Mouse (Mus musculus): Measurements from ENCODE around the gene Adamts3. TPM values are rescaled to one million over a fixed set of nuclear protein-coding genes. Genes with fewer than 3 reads are reported as not detected.

The Adamts3 gene
- polyA plus RNA-seq, 1 experiment from 2014 or later: 3.9 TPM

DNA sequence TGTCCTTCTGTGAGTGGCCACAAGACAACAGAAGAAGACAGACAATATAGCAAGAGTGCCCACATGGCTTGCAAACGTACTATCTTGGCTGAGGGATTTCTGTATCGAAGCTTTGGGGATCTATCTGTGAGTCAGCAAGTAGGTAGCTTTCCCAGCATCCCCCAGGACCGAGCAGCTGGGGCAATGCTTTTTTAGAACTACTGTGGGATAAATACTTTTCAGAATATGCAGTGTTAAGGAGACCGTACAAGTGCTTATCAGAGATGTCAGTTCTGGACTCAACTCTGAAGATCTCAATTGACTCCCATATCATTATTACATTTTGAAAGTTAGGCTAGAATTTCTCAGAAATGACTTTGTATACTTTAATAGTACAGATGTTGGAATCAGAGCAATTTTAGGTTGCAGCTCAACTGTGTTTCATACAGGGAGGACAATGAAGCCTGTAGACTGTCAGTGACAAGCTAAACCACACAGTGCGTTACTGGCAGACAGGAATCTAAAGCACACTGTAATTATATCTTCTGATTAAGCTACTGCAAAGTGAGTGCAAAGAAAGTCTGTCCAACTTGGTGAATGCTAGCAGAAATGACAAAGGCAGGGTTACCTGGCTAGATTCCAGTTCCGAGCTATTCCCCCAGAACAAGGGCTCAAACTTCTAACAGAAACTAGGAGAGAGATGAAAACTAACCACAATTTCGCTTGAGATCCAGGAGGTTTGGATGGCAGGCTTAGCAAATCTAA is 171.8 kb downstream of the Adamts3 start:
- H3K4me1 ChIP-seq (ENCODE audit: control insufficient read depth, insufficient read depth, low read length): no peaks in the 10 kb centered on the region
- ATAC-seq (ENCODE audit: low FRiP score, low TSS enrichment) (no peak), DNase-seq (peak; percentile 2)
- no peak overlapping the region for H3K27ac ChIP-seq (replicated peaks; ENCODE audit: low read depth, low read length)
- H3K9me3 ChIP-seq (ENCODE audit: control insufficient read depth, low read length): no peaks in the 10 kb centered on the region
- H3K36me3 ChIP-seq (ENCODE audit: control insufficient read depth, insufficient read depth, low read length): no peaks in the 10 kb centered on the region
- H3K4me3 ChIP-seq (replicated peaks; ENCODE audit: low read depth, low read length): no peak overlapping the region
- no peak overlapping the region for H3K4me2 ChIP-seq (ENCODE audit: low read length)
- no peak overlapping the region for H3K9ac ChIP-seq (replicated peaks; ENCODE audit: low read length)
- WGBS: 82% methylated on average over 7 of the region's 7 CpGs
- H3K27me3 ChIP-seq (ENCODE audit: control insufficient read depth, insufficient read depth, low read length): no peaks in the 10 kb centered on the region

DNA sequence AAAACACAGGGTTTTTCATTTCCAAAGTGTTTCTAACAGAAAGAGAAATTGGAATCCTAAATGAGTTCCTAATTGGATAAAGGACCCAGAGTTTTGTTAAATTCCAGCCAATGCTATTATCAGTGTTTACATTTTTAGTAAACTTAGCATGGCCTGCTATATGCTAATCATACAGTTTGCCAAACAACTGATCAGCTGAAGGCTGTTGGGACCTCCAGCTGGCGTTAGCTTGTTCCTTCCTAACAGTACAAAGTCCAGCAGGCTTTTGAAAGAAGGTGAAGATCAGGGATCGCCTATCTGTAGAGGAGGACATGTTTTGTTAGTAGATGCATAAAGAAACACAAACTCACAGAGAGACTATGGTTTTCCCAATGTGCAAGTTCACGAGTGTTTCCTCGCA is 173.7 kb downstream of the Adamts3 start:
- Histone ChIP-seq H3K9me3 (ENCODE audit: control insufficient read depth, low read length) (no peaks in the 10 kb centered on the region), H3K4me3 (replicated peaks; ENCODE audit: low read depth, low read length) (no peak overlapping the region), H3K4me2 (ENCODE audit: low read length) (no peak overlapping the region), H3K36me3 (ENCODE audit: control insufficient read depth, insufficient read depth, low read length) (no peaks in the 10 kb centered on the region), H3K27ac (replicated peaks; ENCODE audit: low read depth, low read length) (no peak overlapping the region), H3K27me3 (ENCODE audit: control insufficient read depth, insufficient read depth, low read length) (no peaks in the 10 kb centered on the region), H3K4me1 (ENCODE audit: control insufficient read depth, insufficient read depth, low read length) (no peaks in the 10 kb centered on the region), H3K9ac (replicated peaks; ENCODE audit: low read length) (no peak overlapping the region)
- DNase-seq: no peak
- no peak for ATAC-seq (ENCODE audit: low FRiP score, low TSS enrichment)
- 79% methylated on average over 4 of the region's 4 CpGs for WGBS

DNA sequence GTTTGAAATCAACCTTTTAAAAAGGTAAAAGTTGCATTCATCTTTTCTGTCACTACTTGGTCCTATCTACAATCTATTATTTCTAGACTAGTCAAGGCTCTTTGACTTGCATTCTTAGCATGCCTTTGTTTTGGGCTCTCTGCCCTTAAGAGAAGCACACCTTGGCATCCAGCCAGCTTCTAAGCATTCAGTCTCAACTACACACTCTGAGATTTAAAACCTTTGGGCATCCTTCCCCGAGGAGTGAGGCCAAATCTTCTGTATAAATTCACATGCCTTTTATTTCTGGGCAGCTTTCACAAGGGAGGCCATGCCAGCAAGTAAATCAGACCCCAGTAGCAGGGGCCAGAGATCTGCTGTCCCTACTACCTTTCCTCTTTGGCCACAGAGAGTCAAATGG is 178.9 kb downstream of the Adamts3 start:
- 29% methylated on average over 1 of the region's 1 CpGs for WGBS
- Histone ChIP-seq H3K9ac (replicated peaks; ENCODE audit: low read length) (no peak overlapping the region), H3K4me2 (ENCODE audit: low read length) (no peak overlapping the region), H3K4me3 (replicated peaks; ENCODE audit: low read depth, low read length) (no peak overlapping the region), H3K27me3 (ENCODE audit: control insufficient read depth, insufficient read depth, low read length) (no peaks in the 10 kb centered on the region), H3K36me3 (ENCODE audit: control insufficient read depth, insufficient read depth, low read length) (no peaks in the 10 kb centered on the region), H3K27ac (replicated peaks; ENCODE audit: low read depth, low read length) (0 out of 2 replicates have a peak overlapping the region, but pooled peaks have one; percentile 20), H3K4me1 (ENCODE audit: control insufficient read depth, insufficient read depth, low read length) (peaks cover 5% of the 10 kb centered on the region; the same call in 1 of the 2 replicates), H3K9me3 (ENCODE audit: control insufficient read depth, low read length) (no peaks in the 10 kb centered on the region)
- DNase-seq (peak; percentile 81), ATAC-seq (ENCODE audit: low FRiP score, low TSS enrichment) (peak; percentile 28; the same call in 1 of the 2 replicates)

DNA sequence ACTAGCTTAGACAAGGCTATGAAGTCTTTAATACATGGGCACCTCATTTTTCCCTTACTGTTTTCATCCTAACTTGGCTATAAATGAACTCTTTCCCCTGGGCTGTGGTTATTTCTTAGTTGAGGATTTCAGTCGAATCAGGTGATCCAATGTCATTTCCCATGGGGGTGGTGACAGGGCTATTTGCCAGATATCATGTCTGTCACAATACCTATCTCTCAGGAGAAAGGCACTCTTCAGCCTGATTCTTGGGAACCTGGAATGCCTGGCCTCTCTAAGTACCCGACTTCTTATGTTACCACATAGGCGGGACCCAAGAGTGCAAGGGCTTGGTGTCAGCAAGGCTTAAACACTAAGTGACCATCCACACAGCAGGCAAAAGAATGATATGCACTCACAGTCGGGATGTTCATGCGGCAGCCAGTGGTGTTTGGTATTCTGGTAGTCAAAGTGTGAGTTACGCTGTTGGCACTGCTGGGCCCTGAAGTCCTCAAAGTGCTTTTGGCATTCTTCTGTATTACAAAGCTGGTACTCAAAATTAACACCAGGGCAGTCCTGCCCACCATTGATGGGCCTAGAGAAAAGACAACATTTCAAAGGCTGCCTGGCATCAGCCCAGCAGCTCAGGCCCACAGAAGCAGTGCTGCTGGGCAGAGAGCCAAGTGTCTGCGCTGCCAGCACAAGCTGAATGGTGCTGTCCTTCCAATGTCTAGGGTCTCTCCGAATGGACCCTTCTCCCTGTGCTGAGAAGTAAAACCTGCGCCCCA is 181.7 kb downstream of the Adamts3 start:
- peak; percentile 89 for DNase-seq
- Histone ChIP-seq H3K4me2 (ENCODE audit: low read length) (no peak overlapping the region), H3K9ac (replicated peaks; ENCODE audit: low read length) (no peak overlapping the region), H3K36me3 (ENCODE audit: control insufficient read depth, insufficient read depth, low read length) (no peaks in the 10 kb centered on the region), H3K4me1 (ENCODE audit: control insufficient read depth, insufficient read depth, low read length) (peaks cover 5% of the 10 kb centered on the region; the same call in 1 of the 2 replicates), H3K4me3 (replicated peaks; ENCODE audit: low read depth, low read length) (no peak overlapping the region), H3K27me3 (ENCODE audit: control insufficient read depth, insufficient read depth, low read length) (no peaks in the 10 kb centered on the region), H3K27ac (replicated peaks; ENCODE audit: low read depth, low read length) (peak overlapping the region; percentile 45; the same call in 1 of the 2 replicates), H3K9me3 (ENCODE audit: control insufficient read depth, low read length) (no peaks in the 10 kb centered on the region)
- 56% methylated on average over 9 of the region's 9 CpGs for WGBS
- ATAC-seq (ENCODE audit: low FRiP score, low TSS enrichment): peak; percentile 83

DNA sequence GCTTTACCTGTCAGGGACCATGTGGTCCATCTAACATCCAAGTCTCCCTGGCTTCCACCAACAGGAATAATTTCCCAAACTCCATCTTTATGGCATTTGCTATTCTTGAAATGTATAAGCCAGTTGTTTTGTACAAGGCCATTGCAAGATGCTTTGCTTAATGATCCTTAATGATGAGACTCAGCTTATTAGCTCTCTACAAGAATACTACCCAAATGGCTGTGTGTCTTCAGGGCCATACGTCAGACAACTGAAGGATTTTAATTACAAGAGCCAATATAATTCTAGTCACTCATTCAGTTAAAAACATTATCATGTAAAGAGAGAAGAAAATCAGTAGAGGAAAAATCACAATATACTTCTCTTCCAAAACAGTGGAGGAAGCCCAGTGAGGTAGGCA is 195.3 kb downstream of the Adamts3 start:
- ATAC-seq (ENCODE audit: low FRiP score, low TSS enrichment) (no peak), DNase-seq (no peak)
- H3K9ac ChIP-seq (replicated peaks; ENCODE audit: low read length): no peak overlapping the region
- H3K9me3 ChIP-seq (ENCODE audit: control insufficient read depth, low read length): no peaks in the 10 kb centered on the region
- H3K27me3 ChIP-seq (ENCODE audit: control insufficient read depth, insufficient read depth, low read length): no peaks in the 10 kb centered on the region
- no peaks in the 10 kb centered on the region for H3K36me3 ChIP-seq (ENCODE audit: control insufficient read depth, insufficient read depth, low read length)
- no peak overlapping the region for H3K4me2 ChIP-seq (ENCODE audit: low read length)
- WGBS: 88% methylated on average over 1 of the region's 1 CpGs
- no peak overlapping the region for H3K4me3 ChIP-seq (replicated peaks; ENCODE audit: low read depth, low read length)
- no peaks in the 10 kb centered on the region for H3K4me1 ChIP-seq (ENCODE audit: control insufficient read depth, insufficient read depth, low read length)
- no peak overlapping the region for H3K27ac ChIP-seq (replicated peaks; ENCODE audit: low read depth, low read length)

DNA sequence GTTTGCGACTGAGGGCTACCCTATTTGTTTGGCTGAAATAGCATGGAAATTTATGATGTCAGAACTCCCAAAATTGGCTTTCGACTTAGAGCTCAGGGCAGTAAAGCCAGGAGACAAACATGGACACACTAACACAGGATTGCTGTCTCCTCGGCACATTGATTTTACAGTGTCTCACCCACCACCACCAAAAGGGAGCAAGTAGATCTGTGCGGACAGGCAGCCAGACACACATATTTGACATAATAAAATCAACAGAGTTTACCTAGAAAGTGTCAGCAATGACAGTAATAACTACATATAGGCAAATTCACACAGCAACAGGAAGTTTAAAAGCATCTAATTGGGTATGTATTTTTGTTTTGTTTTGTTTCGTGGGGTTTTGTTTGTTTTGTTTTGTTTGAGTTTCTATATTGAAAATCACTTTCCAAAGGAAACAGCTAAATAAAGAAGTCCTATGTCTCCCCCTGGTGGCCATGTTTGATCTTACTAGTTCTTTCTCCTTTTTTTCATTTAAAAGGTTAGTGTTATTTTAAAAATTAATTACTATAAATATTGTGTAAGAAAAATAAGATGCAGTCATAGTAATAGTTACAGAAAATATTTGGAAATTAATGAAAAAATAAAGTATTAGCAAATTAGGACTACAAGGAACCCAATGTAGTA is 203.1 kb downstream of the Adamts3 start:
- ATAC-seq (ENCODE audit: low FRiP score, low TSS enrichment) (no peak), DNase-seq (peak; percentile 92)
- 71% methylated on average over 5 of the region's 5 CpGs for WGBS

DNA sequence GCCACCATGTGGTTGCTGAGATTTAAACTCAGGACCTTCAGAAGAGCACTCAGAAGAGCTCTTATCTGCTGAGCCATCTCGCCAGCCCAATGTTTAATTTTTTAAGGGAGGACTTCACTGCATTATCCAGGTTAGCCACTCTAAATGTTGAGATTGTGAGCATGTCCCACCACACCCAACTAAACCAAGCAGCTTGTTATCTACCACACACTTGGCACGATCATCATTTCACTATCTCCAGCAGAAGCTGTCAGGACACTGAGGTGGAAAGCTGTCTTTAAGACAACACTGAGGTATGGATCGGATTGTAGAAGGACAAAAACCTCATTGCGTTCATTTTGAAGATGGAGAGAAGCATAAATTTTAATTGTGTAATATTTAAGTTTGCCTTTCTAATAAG is 205.0 kb downstream of the Adamts3 start:
- H3K27me3 ChIP-seq (ENCODE audit: control insufficient read depth, insufficient read depth, low read length): no peaks in the 10 kb centered on the region
- no peaks in the 10 kb centered on the region for H3K4me1 ChIP-seq (ENCODE audit: control insufficient read depth, insufficient read depth, low read length)

More for the DNA sequence above, 203.1 kb downstream of the Adamts3 start:
- no peak overlapping the region for H3K9ac ChIP-seq (replicated peaks; ENCODE audit: low read length)
- H3K4me1 ChIP-seq (ENCODE audit: control insufficient read depth, insufficient read depth, low read length): no peaks in the 10 kb centered on the region
- no peaks in the 10 kb centered on the region for H3K36me3 ChIP-seq (ENCODE audit: control insufficient read depth, insufficient read depth, low read length)
- H3K27me3 ChIP-seq (ENCODE audit: control insufficient read depth, insufficient read depth, low read length): no peaks in the 10 kb centered on the region
- no peak overlapping the region for H3K4me3 ChIP-seq (replicated peaks; ENCODE audit: low read depth, low read length)
- H3K9me3 ChIP-seq (ENCODE audit: control insufficient read depth, low read length): no peaks in the 10 kb centered on the region
- no peak overlapping the region for H3K4me2 ChIP-seq (ENCODE audit: low read length)
- H3K27ac ChIP-seq (replicated peaks; ENCODE audit: low read depth, low read length): no peak overlapping the region

DNA sequence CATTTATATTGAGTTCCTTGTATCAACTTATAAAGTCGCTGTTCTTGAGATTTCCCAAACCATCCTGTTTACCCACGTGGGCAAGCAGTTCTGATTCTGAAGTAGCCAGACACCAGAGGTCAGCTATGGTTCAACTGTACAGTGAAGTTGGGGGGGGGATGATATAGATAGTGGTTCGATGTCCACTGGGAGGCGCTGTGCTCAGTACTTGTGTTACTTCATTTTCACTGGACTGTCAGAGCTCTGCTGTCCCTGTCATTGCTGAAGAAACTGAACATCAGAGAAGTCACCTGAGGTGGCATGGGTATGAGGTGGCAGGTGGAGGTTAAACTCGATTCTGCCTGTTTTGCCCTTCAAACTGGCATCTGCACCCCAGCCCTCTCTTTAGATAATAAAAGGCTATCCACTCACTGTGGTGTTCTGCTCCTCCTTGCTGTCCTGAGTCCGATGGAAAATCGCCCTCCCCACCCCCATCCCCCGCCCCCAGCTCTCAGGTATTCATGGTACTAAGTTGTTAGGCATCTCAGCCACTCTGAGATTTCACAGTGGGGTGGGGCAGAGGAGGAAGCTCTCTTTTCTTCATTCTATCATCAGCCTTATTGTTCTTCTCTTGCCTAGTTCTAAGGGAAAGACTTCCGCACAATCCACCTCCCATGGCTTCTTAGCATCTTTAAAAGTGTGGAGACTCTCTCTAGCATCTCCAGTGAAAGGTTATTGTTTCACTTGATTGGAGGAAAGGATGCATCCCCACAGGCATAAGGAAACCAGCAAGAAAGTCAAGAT is 208.9 kb downstream of the Adamts3 start:
- Histone ChIP-seq H3K4me3 (replicated peaks; ENCODE audit: low read depth, low read length) (no peak overlapping the region), H3K27me3 (ENCODE audit: control insufficient read depth, insufficient read depth, low read length) (no peaks in the 10 kb centered on the region), H3K9ac (replicated peaks; ENCODE audit: low read length) (no peak overlapping the region), H3K4me2 (ENCODE audit: low read length) (no peak overlapping the region), H3K36me3 (ENCODE audit: control insufficient read depth, insufficient read depth, low read length) (no peaks in the 10 kb centered on the region), H3K4me1 (ENCODE audit: control insufficient read depth, insufficient read depth, low read length) (no peaks in the 10 kb centered on the region), H3K27ac (replicated peaks; ENCODE audit: low read depth, low read length) (no peak overlapping the region), H3K9me3 (ENCODE audit: control insufficient read depth, low read length) (no peaks in the 10 kb centered on the region)
- DNase-seq (no peak), ATAC-seq (ENCODE audit: low FRiP score, low TSS enrichment) (0 out of 2 replicates have a peak, but pooled peaks have one; percentile 31)
- WGBS: 81% methylated on average over 9 of the region's 9 CpGs

More for the DNA sequence above, 205.0 kb downstream of the Adamts3 start:
- WGBS: 94% methylated on average over 4 of the region's 4 CpGs
- Histone ChIP-seq H3K4me3 (replicated peaks; ENCODE audit: low read depth, low read length) (no peak overlapping the region), H3K9ac (replicated peaks; ENCODE audit: low read length) (no peak overlapping the region), H3K27ac (replicated peaks; ENCODE audit: low read depth, low read length) (no peak overlapping the region), H3K9me3 (ENCODE audit: control insufficient read depth, low read length) (no peaks in the 10 kb centered on the region), H3K36me3 (ENCODE audit: control insufficient read depth, insufficient read depth, low read length) (no peaks in the 10 kb centered on the region), H3K4me2 (ENCODE audit: low read length) (no peak overlapping the region)
- DNase-seq (no peak), ATAC-seq (ENCODE audit: low FRiP score, low TSS enrichment) (no peak)

Measured in midbrain, embryonic 14.5 days (tissue).